Mouse (Mus musculus) kidney, adult 2 months (tissue): ENCODE results near the gene Eid2b.

Source experiments
- CTCF ChIP-seq: fragments of 200-500 bp; conservative IDR thresholded peaks from 2 replicates; pipeline ENCODE4 v1.5.1; 2011; ENCODE audit warnings: low read depth, mild to moderate bottlenecking, control low read depth, low read length, moderate library complexity, mixed read lengths; ENCODE audit not compliant: insufficient read depth, insufficient read length
- POLR2A ChIP-seq: fragments of 200-500 bp; IDR thresholded peaks from one replicate; pipeline ENCODE4 v1.6.1; 2011; ENCODE audit warnings: low read depth, low read length, control low read depth

- TF ChIP-seq POLR2A = no peak
- peak; percentile 50 for TF ChIP-seq CTCF
Observed at GRCm38 (mm10) chr7:28301616-28302433, 24.3 kb downstream of the Eid2b start, which contains the start of gene Dll3.
